Mouse (Mus musculus) limb, embryonic 12.5 days (tissue): ENCODE measurements at regions not wholly inside any gene's neighbourhood (a gene's known extent, or its start where the extent isn't known, plus 50 kb on each side); places are given as distances from the start of the nearest gene placed in this dataset.
A peak's percentile ranks its signal among the peaks of the same experiment; 100 is the strongest.

ENCODE experiments used
- ATAC-seq: fragments of 200-750 bp; cut with Nextera tagmentation; 2 replicates; pipeline ENCODE4 v1.8.0; 2017; ENCODE audit warnings: low read depth, moderate TSS enrichment; ENCODE audit not compliant: insufficient number of reproducible peaks, insufficient read depth, low FRiP score, low TSS enrichment
- H3K27ac ChIP-seq: fragments of 300-500 bp; sonication (generic); 2 replicates; pipeline ENCODE4 v1.5.1; 2016; ENCODE audit warnings: mild to moderate bottlenecking, moderate library complexity
- H3K27me3 ChIP-seq: fragments of 300-500 bp; sonication (generic); 2 replicates; pipeline ENCODE4 v1.6.1; 2016; ENCODE audit warnings: mild to moderate bottlenecking, moderate library complexity
- H3K36me3 ChIP-seq: fragments of 300-500 bp; sonication (generic); 2 replicates; pipeline ENCODE4 v1.6.1; 2016; ENCODE audit warnings: mild to moderate bottlenecking, moderate library complexity
- H3K4me1 ChIP-seq: fragments of 300-500 bp; sonication (generic); replicated peaks from 2 replicates; pipeline ENCODE4 v1.6.1; 2016
- H3K4me2 ChIP-seq: fragments of 300-500 bp; sonication (generic); 2 replicates; pipeline ENCODE4 v1.6.1; 2016; ENCODE audit warnings: mild to moderate bottlenecking, moderate library complexity
- H3K4me3 ChIP-seq: fragments of 300-500 bp; sonication (generic); replicated peaks from 2 replicates; pipeline ENCODE4 v1.5.1; 2016; ENCODE audit warnings: mild to moderate bottlenecking
- H3K9ac ChIP-seq: fragments of 300-500 bp; sonication (generic); replicated peaks from 2 replicates; pipeline ENCODE4 v1.6.1; 2016; ENCODE audit warnings: mild to moderate bottlenecking, moderate library complexity
- H3K9me3 ChIP-seq: fragments of 300-500 bp; sonication (generic); 2 replicates; pipeline ENCODE4 v1.6.1; 2016; ENCODE audit warnings: mild to moderate bottlenecking, moderate library complexity
- WGBS: fragments of 180-500 bp; shearing (Covaris S2); methylation state at CpG from one replicate; pipeline ENCODE4 v1.1.7; 2016; 5-methylcytosine and 5-hydroxymethylcytosine counted together

GRCm38 (mm10) chr1:193714631-193715030 is 344.5 kb upstream of the Camk1g start:
- WGBS: 60% methylated on average over 2 of the region's 2 CpGs
- Histone ChIP-seq H3K27ac (no peak overlapping the region), H3K9ac (no peak overlapping the region), H3K4me2 (no peak overlapping the region), H3K4me3 (no peak overlapping the region), H3K9me3 (no peaks in the 10 kb centered on the region), H3K4me1 (no peaks in the 10 kb centered on the region), H3K27me3 (no peaks in the 10 kb centered on the region), H3K36me3 (no peaks in the 10 kb centered on the region)
- no peak for ATAC-seq

DNA sequence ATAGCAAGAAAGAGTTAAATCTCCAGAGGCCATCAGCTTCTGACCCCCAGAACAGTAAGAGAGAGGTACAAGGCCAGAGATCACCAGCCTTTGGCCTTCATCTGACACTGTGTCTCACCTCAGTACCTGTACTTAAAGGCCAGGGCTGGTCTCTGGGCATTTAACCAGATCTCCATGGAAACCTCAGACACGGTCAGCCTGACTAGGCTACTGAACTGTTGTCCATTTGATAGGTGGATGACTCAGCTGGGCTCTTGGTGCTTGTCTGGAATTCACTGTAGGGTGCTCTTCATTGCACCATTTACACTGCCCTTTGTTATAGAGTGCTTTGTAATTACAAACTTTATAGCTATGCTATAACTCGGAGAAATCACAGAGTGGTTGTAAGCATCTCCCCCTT is 335.1 kb upstream of the Camk1g start:
- WGBS: 48% methylated on average over 2 of the region's 2 CpGs
- Histone ChIP-seq H3K4me2 (no peak overlapping the region), H3K4me3 (no peak overlapping the region), H3K9me3 (no peaks in the 10 kb centered on the region), H3K36me3 (no peaks in the 10 kb centered on the region), H3K4me1 (peaks cover 3% of the 10 kb centered on the region; the same call in 1 of the 2 replicates), H3K27me3 (no peaks in the 10 kb centered on the region; the same call in 1 of the 2 replicates), H3K27ac (no peak overlapping the region), H3K9ac (no peak overlapping the region)
- ATAC-seq: no peak

DNA sequence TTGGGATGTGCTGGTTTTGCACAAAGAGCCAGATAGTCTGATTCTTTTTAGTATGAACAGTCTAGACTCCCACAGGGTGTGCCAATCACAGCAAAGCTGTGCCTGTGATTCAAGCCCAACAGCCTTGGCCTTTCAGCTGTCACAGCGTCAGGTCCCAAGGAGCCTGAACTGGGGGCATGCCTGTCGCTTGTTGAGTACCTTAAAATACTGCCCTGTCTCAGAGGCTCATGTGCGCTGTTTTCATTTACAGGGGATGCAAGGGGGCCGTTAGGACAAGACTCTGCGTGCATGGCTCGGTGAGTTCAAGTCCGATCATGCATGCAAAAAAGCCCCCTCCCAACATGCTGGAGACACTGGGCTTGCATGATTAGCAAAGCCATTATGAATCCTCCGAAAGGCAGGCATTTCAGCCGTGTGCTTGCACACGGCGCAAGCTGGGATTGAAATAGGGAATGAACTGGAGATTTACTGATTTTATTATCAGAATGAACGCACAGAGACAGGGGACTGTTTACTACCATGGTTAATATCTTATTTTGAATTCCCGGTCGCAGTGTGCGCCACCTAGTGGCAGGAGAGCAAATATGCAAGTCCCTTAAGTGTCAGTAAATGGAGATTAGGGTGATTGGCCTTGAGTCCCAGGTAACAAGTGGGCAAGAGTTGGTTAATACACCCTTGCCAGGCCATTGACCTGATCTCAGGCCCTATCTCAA is 332.8 kb upstream of the Camk1g start:
- H3K9ac ChIP-seq: no peak overlapping the region
- peak overlapping the region; percentile 31; the same call in 1 of the 2 replicates for H3K4me2 ChIP-seq
- H3K4me1 ChIP-seq: peaks cover 3% of the 10 kb centered on the region; the same call in 1 of the 2 replicates
- no peaks in the 10 kb centered on the region for H3K9me3 ChIP-seq
- no peak overlapping the region for H3K27ac ChIP-seq
- no peak overlapping the region for H3K4me3 ChIP-seq
- H3K36me3 ChIP-seq: no peaks in the 10 kb centered on the region
- WGBS: 29% methylated on average over 15 of the region's 15 CpGs
- H3K27me3 ChIP-seq: no peaks in the 10 kb centered on the region; the same call in 1 of the 2 replicates
- ATAC-seq: no peak

DNA sequence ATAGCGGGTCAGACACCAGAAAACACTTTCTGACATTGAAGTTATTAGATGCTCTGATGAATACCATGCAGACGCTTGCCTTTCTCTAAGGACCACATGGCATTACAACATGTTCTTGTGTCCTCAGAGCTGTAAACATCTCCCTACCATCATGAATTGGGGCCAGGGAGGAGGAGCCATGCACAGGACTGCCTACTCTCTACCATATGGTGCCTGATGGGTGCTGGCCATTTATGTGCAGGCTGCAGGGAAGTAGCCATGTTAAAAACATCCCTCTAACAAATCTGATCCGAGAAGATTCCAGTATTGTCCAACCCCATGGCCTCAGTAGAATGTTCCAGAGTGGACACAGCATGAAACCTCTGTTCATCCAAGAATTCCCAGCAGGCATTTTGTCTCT is 330.1 kb upstream of the Camk1g start:
- no peak for ATAC-seq
- Histone ChIP-seq H3K4me1 (peaks cover 2% of the 10 kb centered on the region; the same call in 1 of the 2 replicates), H3K9me3 (no peaks in the 10 kb centered on the region), H3K4me2 (no peak overlapping the region), H3K27me3 (no peaks in the 10 kb centered on the region; the same call in 1 of the 2 replicates), H3K9ac (no peak overlapping the region), H3K27ac (no peak overlapping the region), H3K36me3 (no peaks in the 10 kb centered on the region), H3K4me3 (no peak overlapping the region)
- 80% methylated on average over 3 of the region's 3 CpGs for WGBS

GRCm38 (mm10) chr1:193698603-193699266 is 328.6 kb upstream of the Camk1g start:
- H3K27ac ChIP-seq: no peak overlapping the region

DNA sequence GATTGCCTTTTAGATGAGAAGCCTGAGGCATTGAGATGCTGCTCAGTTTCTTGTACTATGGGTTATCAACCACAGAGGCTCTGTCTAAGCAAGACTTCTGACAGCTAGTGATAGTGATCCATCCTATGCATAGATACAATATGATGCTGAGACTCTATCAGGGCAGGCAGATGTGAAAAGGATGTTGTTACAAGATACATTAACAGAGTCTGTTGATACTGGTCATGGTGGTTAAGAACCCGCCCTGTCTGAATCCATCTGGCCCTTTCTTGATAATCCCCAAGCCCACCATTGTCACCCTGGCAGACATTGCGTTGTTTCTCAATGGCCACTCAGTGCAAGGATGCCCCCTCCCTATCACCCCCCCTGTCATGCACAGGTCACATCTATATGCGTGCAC is 327.8 kb upstream of the Camk1g start:
- no peaks in the 10 kb centered on the region for H3K4me1 ChIP-seq
- 92% methylated on average over 3 of the region's 3 CpGs for WGBS
- H3K36me3 ChIP-seq: no peaks in the 10 kb centered on the region
- no peak overlapping the region for H3K4me3 ChIP-seq
- no peak overlapping the region for H3K9ac ChIP-seq
- no peak for ATAC-seq
- H3K27ac ChIP-seq: no peak overlapping the region
- no peaks in the 10 kb centered on the region; the same call in 1 of the 2 replicates for H3K27me3 ChIP-seq
- H3K4me2 ChIP-seq: no peak overlapping the region
- H3K9me3 ChIP-seq: peaks cover 4% of the 10 kb centered on the region; the same call in 1 of the 2 replicates

More at GRCm38 (mm10) chr1:193698603-193699266, 328.6 kb upstream of the Camk1g start:
- Histone ChIP-seq H3K4me3 (no peak overlapping the region), H3K9me3 (peaks cover 4% of the 10 kb centered on the region; the same call in 1 of the 2 replicates), H3K36me3 (no peaks in the 10 kb centered on the region), H3K4me2 (no peak overlapping the region), H3K27me3 (no peaks in the 10 kb centered on the region; the same call in 1 of the 2 replicates), H3K9ac (no peak overlapping the region), H3K4me1 (no peaks in the 10 kb centered on the region)
- ATAC-seq: peak; percentile 39; the same call in 1 of the 2 replicates
- WGBS: 6% methylated on average over 7 of the region's 7 CpGs

DNA sequence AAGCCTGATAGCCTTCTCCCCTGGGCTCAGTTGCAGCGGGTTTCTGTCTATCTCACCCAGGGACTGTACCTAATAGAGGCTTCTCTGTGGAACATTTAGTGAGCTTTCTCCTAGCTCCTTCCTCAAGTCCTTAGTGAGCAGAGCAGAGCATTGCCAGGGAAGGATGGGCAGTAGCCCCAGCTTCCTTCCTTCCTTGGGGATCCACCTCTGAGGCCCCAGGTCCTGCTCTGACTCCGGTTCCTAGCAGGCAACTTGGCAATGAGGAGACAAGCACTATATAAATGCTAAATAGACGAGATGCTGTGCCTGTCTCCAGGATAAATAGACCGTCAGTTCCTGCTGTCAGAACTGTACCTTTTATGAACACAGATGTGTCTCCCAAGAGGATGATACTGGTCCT is 326.9 kb upstream of the Camk1g start:
- ATAC-seq: no peak
- Histone ChIP-seq H3K27me3 (no peaks in the 10 kb centered on the region; the same call in 1 of the 2 replicates), H3K9ac (no peak overlapping the region), H3K4me1 (no peaks in the 10 kb centered on the region), H3K36me3 (no peaks in the 10 kb centered on the region), H3K4me2 (no peak overlapping the region), H3K27ac (no peak overlapping the region), H3K9me3 (peaks cover 4% of the 10 kb centered on the region; the same call in 1 of the 2 replicates), H3K4me3 (no peak overlapping the region)
- 59% methylated on average over 4 of the region's 4 CpGs for WGBS

- ATAC-seq: no peak
- H3K27me3 ChIP-seq: no peaks in the 10 kb centered on the region
- no peak overlapping the region for H3K4me2 ChIP-seq
- 43% methylated on average over 3 of the region's 3 CpGs for WGBS
- no peak overlapping the region for H3K4me3 ChIP-seq
- H3K36me3 ChIP-seq: no peaks in the 10 kb centered on the region
- H3K9me3 ChIP-seq: peaks cover 4% of the 10 kb centered on the region; the same call in 1 of the 2 replicates
- H3K27ac ChIP-seq: no peak overlapping the region
- no peaks in the 10 kb centered on the region for H3K4me1 ChIP-seq
- H3K9ac ChIP-seq: no peak overlapping the region
Observed at GRCm38 (mm10) chr1:193692991-193693390, 322.9 kb upstream of the Camk1g start.

DNA sequence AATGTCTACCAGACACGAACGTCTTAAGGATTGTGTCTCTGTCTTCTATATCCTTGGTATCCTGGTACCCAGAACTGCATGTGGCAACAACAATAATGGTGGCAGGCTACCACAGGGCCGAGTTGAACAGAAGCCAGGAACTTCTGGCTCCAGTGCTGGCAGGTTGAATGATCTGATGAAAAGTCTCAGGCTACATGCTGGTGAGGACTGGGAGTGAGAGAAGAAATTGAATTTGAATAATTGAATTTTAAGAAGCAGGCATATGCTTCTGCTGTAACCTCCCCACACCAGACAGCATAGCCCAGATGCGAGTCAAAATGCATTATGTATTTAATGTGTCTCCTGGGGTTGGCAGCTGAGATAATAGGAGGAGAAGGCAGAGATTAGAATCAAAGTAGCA is 319.5 kb upstream of the Camk1g start:
- H3K4me2 ChIP-seq: no peak overlapping the region
- no peaks in the 10 kb centered on the region for H3K9me3 ChIP-seq
- no peak overlapping the region for H3K9ac ChIP-seq
- 69% methylated on average over 4 of the region's 4 CpGs for WGBS
- no peak overlapping the region for H3K27ac ChIP-seq
- no peak for ATAC-seq
- no peak overlapping the region for H3K4me3 ChIP-seq
- H3K4me1 ChIP-seq: no peaks in the 10 kb centered on the region
- H3K36me3 ChIP-seq: no peaks in the 10 kb centered on the region
- no peaks in the 10 kb centered on the region for H3K27me3 ChIP-seq

- ATAC-seq: no peak
- Histone ChIP-seq H3K4me2 (no peak overlapping the region), H3K27ac (no peak overlapping the region), H3K27me3 (no peaks in the 10 kb centered on the region), H3K9me3 (no peaks in the 10 kb centered on the region), H3K4me1 (peaks cover 4% of the 10 kb centered on the region; the same call in 1 of the 2 replicates), H3K9ac (no peak overlapping the region), H3K36me3 (no peaks in the 10 kb centered on the region), H3K4me3 (no peak overlapping the region)
- 51% methylated on average over 2 of the region's 2 CpGs for WGBS
Observed at GRCm38 (mm10) chr1:193682917-193683316, 312.8 kb upstream of the Camk1g start.

- ATAC-seq: no peak
- 86% methylated on average over 2 of the region's 2 CpGs for WGBS
Observed at GRCm38 (mm10) chr1:193678448-193678847, 308.4 kb upstream of the Camk1g start.

More at GRCm38 (mm10) chr1:193678448-193678847, 308.4 kb upstream of the Camk1g start:
- Histone ChIP-seq H3K4me1 (peaks cover 4% of the 10 kb centered on the region; the same call in 1 of the 2 replicates), H3K27me3 (no peaks in the 10 kb centered on the region), H3K27ac (no peak overlapping the region), H3K4me3 (no peak overlapping the region), H3K36me3 (no peaks in the 10 kb centered on the region), H3K4me2 (no peak overlapping the region), H3K9ac (no peak overlapping the region), H3K9me3 (no peaks in the 10 kb centered on the region)
